Mouse (Mus musculus) adrenal gland, postnatal 10 days (tissue): ENCODE measurements around the gene Ethe1. TPM values are rescaled to one million over a fixed set of nuclear protein-coding genes. Genes with fewer than 3 reads are reported as not detected.

ENCODE experiments used
- DNase-seq: peaks from one replicate; pipeline ENCODE4 v3.0.0; 2021; ENCODE audit warnings: mixed read lengths
- total RNA-seq, 2 experiments: library from RNA; stranded (reverse); gene quantifications; 2 replicates each; pipeline ENCODE4 v1.2.3; 2021

Gene Ethe1
- total RNA-seq, 2 experiments from 2014 or later: 20.0 to 23.1 TPM

GRCm38 (mm10) chr7:24574224-24574796 lies 13.0 kb upstream of the Ethe1 start:
- DNase-seq: no peak

- no peak for DNase-seq
Measured at GRCm38 (mm10) chr7:24577811-24578210, 9.5 kb upstream of the Ethe1 start.

GRCm38 (mm10) chr7:24584876-24585275 lies 2.5 kb upstream of the Ethe1 start:
- peak; percentile 39 for DNase-seq

- DNase-seq: no peak
Measured at GRCm38 (mm10) chr7:24585995-24586394, 1.3 kb upstream of the Ethe1 start.

- DNase-seq: no peak
Measured at GRCm38 (mm10) chr7:24586828-24587227, 515 bp upstream of the Ethe1 start.

GRCm38 (mm10) chr7:24588336-24588735 lies 993 bp downstream of the Ethe1 start:
- peak; percentile 79 for DNase-seq

- DNase-seq: no peak
Measured at GRCm38 (mm10) chr7:24591735-24592134, 4.4 kb downstream of the Ethe1 start.

- no peak for DNase-seq
Measured at GRCm38 (mm10) chr7:24592163-24592562, 4.8 kb downstream of the Ethe1 start.

- DNase-seq: no peak
Measured at GRCm38 (mm10) chr7:24592781-24593180, 5.4 kb downstream of the Ethe1 start.

- DNase-seq: peak; percentile 90
Measured at GRCm38 (mm10) chr7:24593621-24594308, 6.4 kb downstream of the Ethe1 start.

GRCm38 (mm10) chr7:24594309-24594803 lies 7.0 kb downstream of the Ethe1 start:
- no peak for DNase-seq

GRCm38 (mm10) chr7:24595464-24595863 lies 8.1 kb downstream of the Ethe1 start:
- DNase-seq: no peak

- no peak for DNase-seq
Measured at GRCm38 (mm10) chr7:24598121-24598520, 10.8 kb downstream of the Ethe1 start.

- no peak for DNase-seq
Measured at GRCm38 (mm10) chr7:24599211-24600067, 12.1 kb downstream of the Ethe1 start.

GRCm38 (mm10) chr7:24600941-24601597 lies 13.7 kb downstream of the Ethe1 start:
- DNase-seq: peak; percentile 98

- DNase-seq: no peak
Measured at GRCm38 (mm10) chr7:24605561-24605960, 18.2 kb downstream of the Ethe1 start.

- DNase-seq: no peak
Measured at GRCm38 (mm10) chr7:24606046-24606445, 18.7 kb downstream of the Ethe1 start.

GRCm38 (mm10) chr7:24608017-24608416 lies 20.7 kb downstream of the Ethe1 start:
- DNase-seq: peak; percentile 64

- DNase-seq: no peak
Measured at GRCm38 (mm10) chr7:24608561-24608960, 21.2 kb downstream of the Ethe1 start.

- no peak for DNase-seq
Measured at GRCm38 (mm10) chr7:24610144-24610878, 23.0 kb downstream of the Ethe1 start, which contains the start of gene Phldb3. Phldb3 (plus strand) TSS chr7:24610763.

- DNase-seq: peak; percentile 95
Measured at GRCm38 (mm10) chr7:24610879-24611494, 23.6 kb downstream of the Ethe1 start.
